Mouse (Mus musculus): ENCODE measurements at regions not wholly inside any gene's neighbourhood (a gene's known extent, or its start where the extent isn't known, plus 50 kb on each side); places are given as distances from the start of the nearest gene placed in this dataset.
A peak's percentile ranks its signal among the peaks of the same experiment; 100 is the strongest.

DNA sequence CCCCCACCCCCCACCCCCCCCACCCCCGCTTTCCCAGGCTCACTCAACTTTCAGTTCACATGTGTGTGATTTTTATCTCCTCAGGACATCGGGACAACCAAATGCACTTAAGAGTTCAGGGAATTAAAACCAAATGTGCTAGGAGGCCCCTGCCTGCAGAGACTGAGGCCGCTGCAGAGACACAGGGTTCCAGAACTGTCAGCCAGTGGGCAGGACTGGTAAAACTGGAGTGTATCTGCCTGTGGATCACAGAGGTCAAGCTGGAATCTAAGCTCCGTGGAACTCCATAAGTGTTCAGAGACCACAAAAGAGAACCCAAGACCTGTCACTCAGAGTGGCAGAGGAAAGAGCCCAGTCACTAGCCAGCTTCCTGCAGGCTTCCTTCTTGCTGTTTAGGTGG lies 138.3 kb downstream of the Bmp7 start:
- 52% methylated on average over 4 of the region's 4 CpGs for WGBS
- no peak overlapping the region for H3K4me2 ChIP-seq (ENCODE audit: low read length)
- H3K9ac ChIP-seq (ENCODE audit: low read length): no peak overlapping the region
- no peak overlapping the region for H3K27ac ChIP-seq (ENCODE audit: low read depth)
- no peak for DNase-seq (ENCODE audit: low spot score)
- no peak overlapping the region for H3K4me3 ChIP-seq (ENCODE audit: low read depth, low read length)
- H3K4me1 ChIP-seq (replicated peaks; ENCODE audit: control insufficient read depth, insufficient read depth, low read length): no peaks in the 10 kb centered on the region
- 0 out of 2 replicates have a peak, but pooled peaks cover 4% of the 10 kb centered on the region for H3K9me3 ChIP-seq (ENCODE audit: control insufficient read depth, low read length)
- H3K36me3 ChIP-seq (ENCODE audit: control insufficient read depth, insufficient read depth, low read length): no peaks in the 10 kb centered on the region
- H3K27me3 ChIP-seq (replicated peaks; ENCODE audit: control insufficient read depth, insufficient read depth, low read length): no peaks in the 10 kb centered on the region
- no peak for ATAC-seq (replicated peaks; ENCODE audit: low FRiP score, low TSS enrichment, low read depth)

DNA sequence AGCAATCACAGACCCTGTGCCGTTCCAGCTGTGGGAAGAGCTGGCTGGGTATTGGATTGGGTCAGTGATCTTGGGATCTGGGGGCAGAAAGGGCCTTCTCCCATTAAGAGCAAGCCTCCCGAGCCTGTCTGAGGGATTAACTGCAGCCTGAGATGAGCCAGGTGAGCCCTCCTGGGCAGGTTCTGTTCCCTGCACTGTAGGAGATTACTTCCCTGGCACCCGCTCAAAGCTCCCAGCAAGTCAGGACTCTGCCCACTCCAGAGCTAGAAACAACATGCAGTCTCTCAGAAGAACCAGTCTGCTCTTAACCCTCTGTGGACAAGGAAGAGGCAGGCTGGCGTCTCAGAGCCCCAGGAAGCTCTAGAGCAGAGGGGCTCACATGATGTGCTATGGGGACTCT lies 132.7 kb downstream of the Bmp7 start:
- no peak overlapping the region for H3K9ac ChIP-seq (ENCODE audit: low read length)
- H3K4me3 ChIP-seq (ENCODE audit: low read depth, low read length): no peak overlapping the region
- H3K9me3 ChIP-seq (ENCODE audit: control insufficient read depth, low read length): 0 out of 2 replicates have a peak, but pooled peaks cover 4% of the 10 kb centered on the region
- H3K36me3 ChIP-seq (ENCODE audit: control insufficient read depth, insufficient read depth, low read length): no peaks in the 10 kb centered on the region
- no peak overlapping the region for H3K27ac ChIP-seq (ENCODE audit: low read depth)
- no peak for ATAC-seq (replicated peaks; ENCODE audit: low FRiP score, low TSS enrichment, low read depth)
- H3K27me3 ChIP-seq (replicated peaks; ENCODE audit: control insufficient read depth, insufficient read depth, low read length): no peaks in the 10 kb centered on the region
- H3K4me2 ChIP-seq (ENCODE audit: low read length): no peak overlapping the region
- WGBS: 52% methylated on average over 4 of the region's 4 CpGs
- peaks cover 4% of the 10 kb centered on the region; the same call in 1 of the 2 replicates for H3K4me1 ChIP-seq (replicated peaks; ENCODE audit: control insufficient read depth, insufficient read depth, low read length)
- no peak for DNase-seq (ENCODE audit: low spot score)

DNA sequence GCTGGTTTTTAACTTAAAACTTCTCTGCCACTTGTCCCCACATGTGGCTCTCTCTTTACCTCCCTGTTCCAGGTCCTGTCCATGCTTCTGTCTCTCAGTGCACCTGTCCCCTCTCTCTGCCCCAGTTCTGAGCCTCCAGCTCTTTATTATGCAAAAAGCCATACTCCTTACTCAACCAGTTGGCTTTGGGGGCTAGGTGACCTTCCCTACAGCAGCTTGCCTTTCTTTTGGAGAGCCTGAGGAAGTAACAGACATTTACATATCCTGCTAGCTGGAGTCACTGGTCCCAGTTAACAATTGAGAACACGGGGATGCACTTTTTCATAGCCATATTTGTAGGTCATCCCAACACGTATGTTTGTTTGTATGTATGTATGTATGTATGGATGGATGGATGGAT lies 130.8 kb downstream of the Bmp7 start:
- Histone ChIP-seq H3K27me3 (replicated peaks; ENCODE audit: control insufficient read depth, insufficient read depth, low read length) (no peaks in the 10 kb centered on the region), H3K4me2 (ENCODE audit: low read length) (no peak overlapping the region), H3K9ac (ENCODE audit: low read length) (no peak overlapping the region), H3K27ac (ENCODE audit: low read depth) (no peak overlapping the region), H3K9me3 (ENCODE audit: control insufficient read depth, low read length) (no peaks in the 10 kb centered on the region), H3K4me1 (replicated peaks; ENCODE audit: control insufficient read depth, insufficient read depth, low read length) (peaks cover 4% of the 10 kb centered on the region; the same call in 1 of the 2 replicates), H3K4me3 (ENCODE audit: low read depth, low read length) (no peak overlapping the region), H3K36me3 (ENCODE audit: control insufficient read depth, insufficient read depth, low read length) (no peaks in the 10 kb centered on the region)
- DNase-seq (ENCODE audit: low spot score) (no peak), ATAC-seq (replicated peaks; ENCODE audit: low FRiP score, low TSS enrichment, low read depth) (no peak)
- WGBS: 92% methylated on average over 2 of the region's 2 CpGs

DNA sequence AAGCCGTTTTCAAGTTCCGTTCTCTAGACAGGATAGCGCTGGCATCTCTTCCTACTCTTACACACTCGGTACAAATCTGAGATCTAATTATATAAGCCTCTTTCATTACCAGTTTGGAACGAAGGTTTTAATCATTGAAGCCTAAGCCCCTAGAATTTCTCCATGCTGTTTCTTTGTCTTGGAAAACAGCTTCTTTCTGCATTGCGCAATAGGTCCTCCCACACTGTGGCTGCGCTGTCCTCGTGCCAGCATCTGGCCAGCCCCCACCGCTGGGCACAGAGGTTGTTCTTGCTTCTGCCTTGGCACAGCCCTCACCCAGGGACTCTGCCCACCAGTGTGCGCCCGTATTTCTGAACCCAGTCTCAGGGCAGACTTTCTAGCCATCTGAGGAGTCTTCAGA lies 126.8 kb downstream of the Bmp7 start:
- H3K27me3 ChIP-seq (replicated peaks; ENCODE audit: control insufficient read depth, insufficient read depth, low read length): no peaks in the 10 kb centered on the region
- no peak overlapping the region for H3K9ac ChIP-seq (ENCODE audit: low read length)
- no peaks in the 10 kb centered on the region for H3K9me3 ChIP-seq (ENCODE audit: control insufficient read depth, low read length)
- H3K27ac ChIP-seq (ENCODE audit: low read depth): no peak overlapping the region
- no peaks in the 10 kb centered on the region for H3K36me3 ChIP-seq (ENCODE audit: control insufficient read depth, insufficient read depth, low read length)
- WGBS: 84% methylated on average over 11 of the region's 11 CpGs
- H3K4me1 ChIP-seq (replicated peaks; ENCODE audit: control insufficient read depth, insufficient read depth, low read length): peaks cover 4% of the 10 kb centered on the region; the same call in 1 of the 2 replicates
- ATAC-seq (replicated peaks; ENCODE audit: low FRiP score, low TSS enrichment, low read depth): no peak
- no peak for DNase-seq (ENCODE audit: low spot score)
- no peak overlapping the region for H3K4me2 ChIP-seq (ENCODE audit: low read length)
- H3K4me3 ChIP-seq (ENCODE audit: low read depth, low read length): no peak overlapping the region

DNA sequence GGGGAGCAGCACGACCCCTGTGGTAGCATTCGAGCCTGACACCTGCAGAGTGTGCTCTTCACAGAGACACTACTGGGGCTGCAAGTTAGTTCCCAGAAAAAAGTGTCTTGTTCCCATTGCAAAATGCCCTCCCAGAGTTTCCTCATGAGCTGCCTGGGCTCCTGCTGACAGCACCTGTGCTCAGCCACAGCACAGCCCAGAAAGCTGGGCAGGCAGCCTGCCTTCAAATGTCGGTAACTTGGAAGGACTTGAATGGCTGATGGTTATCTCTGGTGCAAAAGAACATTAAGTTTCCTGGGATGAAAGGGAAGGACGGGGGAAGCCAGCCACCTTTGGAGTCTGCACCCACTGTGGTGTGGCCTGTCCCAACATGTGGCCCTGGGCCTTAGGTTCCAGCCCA lies 126.2 kb downstream of the Bmp7 start:
- no peak for DNase-seq (ENCODE audit: low spot score)
- WGBS: 69% methylated on average over 4 of the region's 4 CpGs
- Histone ChIP-seq H3K36me3 (ENCODE audit: control insufficient read depth, insufficient read depth, low read length) (no peaks in the 10 kb centered on the region), H3K9me3 (ENCODE audit: control insufficient read depth, low read length) (no peaks in the 10 kb centered on the region), H3K27me3 (replicated peaks; ENCODE audit: control insufficient read depth, insufficient read depth, low read length) (no peaks in the 10 kb centered on the region), H3K9ac (ENCODE audit: low read length) (no peak overlapping the region), H3K4me3 (ENCODE audit: low read depth, low read length) (no peak overlapping the region), H3K27ac (ENCODE audit: low read depth) (no peak overlapping the region), H3K4me2 (ENCODE audit: low read length) (no peak overlapping the region), H3K4me1 (replicated peaks; ENCODE audit: control insufficient read depth, insufficient read depth, low read length) (peaks cover 4% of the 10 kb centered on the region; the same call in 1 of the 2 replicates)
- no peak for ATAC-seq (replicated peaks; ENCODE audit: low FRiP score, low TSS enrichment, low read depth)

DNA sequence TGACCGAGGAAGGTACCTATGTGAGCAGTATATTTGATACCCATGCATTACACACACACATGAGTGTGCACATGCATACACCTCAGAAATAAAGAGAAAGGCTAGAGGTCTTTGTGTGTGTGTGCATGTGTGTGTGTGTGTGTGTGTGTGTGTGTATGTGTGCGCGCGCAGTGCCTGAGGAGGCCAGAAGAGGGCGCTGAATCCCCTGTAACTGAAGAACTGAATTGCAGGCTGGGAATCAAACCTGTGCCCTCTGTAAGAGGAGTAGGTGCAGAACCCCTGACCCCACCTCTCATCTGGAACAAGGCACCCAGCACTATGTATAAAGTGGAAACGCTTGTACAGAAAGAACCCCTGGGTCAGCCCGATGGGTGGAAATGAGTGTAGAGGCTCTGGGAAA lies 125.0 kb downstream of the Bmp7 start:
- DNase-seq (ENCODE audit: low spot score) (no peak), ATAC-seq (replicated peaks; ENCODE audit: low FRiP score, low TSS enrichment, low read depth) (no peak)
- H3K27ac ChIP-seq (ENCODE audit: low read depth): no peak overlapping the region
- H3K4me3 ChIP-seq (ENCODE audit: low read depth, low read length): no peak overlapping the region
- H3K9me3 ChIP-seq (ENCODE audit: control insufficient read depth, low read length): no peaks in the 10 kb centered on the region
- no peaks in the 10 kb centered on the region for H3K27me3 ChIP-seq (replicated peaks; ENCODE audit: control insufficient read depth, insufficient read depth, low read length)
- H3K4me1 ChIP-seq (replicated peaks; ENCODE audit: control insufficient read depth, insufficient read depth, low read length): peaks cover 4% of the 10 kb centered on the region; the same call in 1 of the 2 replicates
- no peak overlapping the region for H3K9ac ChIP-seq (ENCODE audit: low read length)
- no peaks in the 10 kb centered on the region for H3K36me3 ChIP-seq (ENCODE audit: control insufficient read depth, insufficient read depth, low read length)
- H3K4me2 ChIP-seq (ENCODE audit: low read length): no peak overlapping the region
- 98% methylated on average over 7 of the region's 7 CpGs for WGBS

DNA sequence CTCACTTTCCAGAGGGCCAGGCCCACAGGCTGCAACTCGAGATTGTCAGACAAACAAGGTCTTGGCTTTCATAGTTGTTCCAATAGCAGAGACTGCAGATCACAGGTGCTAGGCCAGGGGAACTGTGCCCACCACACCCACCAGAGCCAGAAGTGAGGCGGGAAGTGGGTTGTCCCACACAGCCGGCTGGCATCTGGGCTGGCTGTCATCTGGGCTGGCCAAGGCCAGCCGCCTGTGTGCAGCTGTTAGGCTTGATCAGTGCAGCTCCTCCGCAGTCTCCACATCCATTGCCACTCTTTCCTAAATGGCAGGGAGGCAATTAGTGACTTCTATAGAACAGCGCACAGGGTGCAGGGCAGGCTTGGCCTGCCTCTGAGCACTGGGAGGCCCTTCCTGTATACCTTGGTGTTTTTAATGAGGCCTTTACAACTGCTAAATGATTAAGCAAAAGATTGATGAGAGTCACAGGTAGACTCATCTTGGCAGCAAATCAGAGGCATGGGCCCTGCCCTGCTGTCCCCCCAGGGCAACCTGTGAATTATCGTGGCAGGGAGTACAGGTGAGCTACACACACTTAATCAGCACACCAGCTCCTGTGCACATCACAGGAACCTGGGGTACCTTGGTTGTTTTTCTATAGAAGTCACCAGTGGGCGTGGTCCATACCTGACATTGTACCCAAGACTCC lies 122.9 kb downstream of the Bmp7 start:
- no peak overlapping the region for H3K4me3 ChIP-seq (ENCODE audit: low read depth, low read length)
- WGBS: 58% methylated on average over 8 of the region's 8 CpGs
- H3K9ac ChIP-seq (ENCODE audit: low read length): no peak overlapping the region
- DNase-seq (ENCODE audit: low spot score) (no peak), ATAC-seq (replicated peaks; ENCODE audit: low FRiP score, low TSS enrichment, low read depth) (0 out of 2 replicates have a peak, but pooled peaks have one; percentile 34)
- no peaks in the 10 kb centered on the region for H3K36me3 ChIP-seq (ENCODE audit: control insufficient read depth, insufficient read depth, low read length)
- no peaks in the 10 kb centered on the region for H3K4me1 ChIP-seq (replicated peaks; ENCODE audit: control insufficient read depth, insufficient read depth, low read length)
- no peaks in the 10 kb centered on the region for H3K27me3 ChIP-seq (replicated peaks; ENCODE audit: control insufficient read depth, insufficient read depth, low read length)
- H3K27ac ChIP-seq (ENCODE audit: low read depth): no peak overlapping the region
- no peak overlapping the region for H3K4me2 ChIP-seq (ENCODE audit: low read length)
- H3K9me3 ChIP-seq (ENCODE audit: control insufficient read depth, low read length): no peaks in the 10 kb centered on the region

Data from intestine, embryonic 14.5 days (tissue).